Mouse (Mus musculus): ENCODE measurements around the gene B4galnt1. TPM values are rescaled to one million over a fixed set of nuclear protein-coding genes. Genes with fewer than 3 reads are reported as not detected.
A peak's percentile ranks its signal among the peaks of the same experiment; 100 is the strongest.

B4galnt1 gene
- polyA plus RNA-seq, 1 experiment from 2014 or later: 45.9 TPM

- Histone ChIP-seq H3K9me3 (ENCODE audit: control insufficient read depth, low read length) (no peaks in the 10 kb centered on the region), H3K9ac (ENCODE audit: low read length) (no peak overlapping the region), H3K36me3 (ENCODE audit: control insufficient read depth, insufficient read depth, low read length) (no peaks in the 10 kb centered on the region), H3K4me3 (ENCODE audit: low read depth, low read length) (no peak overlapping the region), H3K27ac (replicated peaks) (no peak overlapping the region), H3K27me3 (ENCODE audit: control insufficient read depth, insufficient read depth, low read length) (no peaks in the 10 kb centered on the region), H3K4me1 (replicated peaks; ENCODE audit: control insufficient read depth, insufficient read depth) (0 out of 2 replicates have a peak, but pooled peaks cover 4% of the 10 kb centered on the region), H3K4me2 (replicated peaks; ENCODE audit: low read depth) (no peak overlapping the region)
- ATAC-seq (ENCODE audit: low FRiP score, low TSS enrichment) (no peak), DNase-seq (ENCODE audit: low spot score) (no peak)
- WGBS: 91% methylated on average over 4 of the region's 4 CpGs
- TF ChIP-seq EP300 (optimal IDR thresholded peaks at IDR 0.05) (no peak), CTCF (IDR thresholded peaks at IDR 0.05; ENCODE audit: low read depth) (no peak)
Measured at GRCm38 (mm10) chr10:127164190-127164589, 835 bp upstream of the B4galnt1 start.

DNA sequence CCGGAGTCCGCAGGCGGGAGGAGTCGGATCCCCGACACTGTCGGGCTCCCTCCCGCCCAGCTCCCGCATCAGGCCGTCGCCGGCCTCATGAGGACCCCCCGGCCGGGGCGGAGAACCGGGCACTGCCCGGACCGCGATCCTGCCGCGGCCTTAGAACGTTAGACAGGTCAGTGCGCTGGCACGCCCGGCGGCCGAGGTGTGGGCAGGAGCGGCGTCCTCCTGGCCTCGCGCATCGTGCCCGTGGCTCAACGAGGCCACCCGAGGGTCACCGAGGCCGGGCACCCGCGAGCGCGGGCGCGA, 279 bp downstream of the B4galnt1 start:
- no peak; the same call in none of the 2 replicates for ATAC-seq (ENCODE audit: low FRiP score, low TSS enrichment)
- H3K4me1 ChIP-seq (replicated peaks; ENCODE audit: control insufficient read depth, insufficient read depth): 0 out of 2 replicates have a peak, but pooled peaks cover 4% of the 10 kb centered on the region
- no peak for TF ChIP-seq EP300 (optimal IDR thresholded peaks at IDR 0.05)
- no peak for TF ChIP-seq CTCF (IDR thresholded peaks at IDR 0.05; ENCODE audit: low read depth)
- H3K36me3 ChIP-seq (ENCODE audit: control insufficient read depth, insufficient read depth, low read length): no peaks in the 10 kb centered on the region
- peak overlapping the region; percentile 77 for H3K9ac ChIP-seq (ENCODE audit: low read length)
- no peaks in the 10 kb centered on the region for H3K27me3 ChIP-seq (ENCODE audit: control insufficient read depth, insufficient read depth, low read length)
- H3K4me2 ChIP-seq (replicated peaks; ENCODE audit: low read depth): peak overlapping the region; percentile 99
- WGBS: under 1% methylated on average over 20 of the region's 42 CpGs
- H3K9me3 ChIP-seq (ENCODE audit: control insufficient read depth, low read length): no peaks in the 10 kb centered on the region
- peak overlapping the region; percentile 88 for H3K27ac ChIP-seq (replicated peaks)
- H3K4me3 ChIP-seq (ENCODE audit: low read depth, low read length): peak overlapping the region; percentile 61
- no peak for DNase-seq (ENCODE audit: low spot score)

DNA sequence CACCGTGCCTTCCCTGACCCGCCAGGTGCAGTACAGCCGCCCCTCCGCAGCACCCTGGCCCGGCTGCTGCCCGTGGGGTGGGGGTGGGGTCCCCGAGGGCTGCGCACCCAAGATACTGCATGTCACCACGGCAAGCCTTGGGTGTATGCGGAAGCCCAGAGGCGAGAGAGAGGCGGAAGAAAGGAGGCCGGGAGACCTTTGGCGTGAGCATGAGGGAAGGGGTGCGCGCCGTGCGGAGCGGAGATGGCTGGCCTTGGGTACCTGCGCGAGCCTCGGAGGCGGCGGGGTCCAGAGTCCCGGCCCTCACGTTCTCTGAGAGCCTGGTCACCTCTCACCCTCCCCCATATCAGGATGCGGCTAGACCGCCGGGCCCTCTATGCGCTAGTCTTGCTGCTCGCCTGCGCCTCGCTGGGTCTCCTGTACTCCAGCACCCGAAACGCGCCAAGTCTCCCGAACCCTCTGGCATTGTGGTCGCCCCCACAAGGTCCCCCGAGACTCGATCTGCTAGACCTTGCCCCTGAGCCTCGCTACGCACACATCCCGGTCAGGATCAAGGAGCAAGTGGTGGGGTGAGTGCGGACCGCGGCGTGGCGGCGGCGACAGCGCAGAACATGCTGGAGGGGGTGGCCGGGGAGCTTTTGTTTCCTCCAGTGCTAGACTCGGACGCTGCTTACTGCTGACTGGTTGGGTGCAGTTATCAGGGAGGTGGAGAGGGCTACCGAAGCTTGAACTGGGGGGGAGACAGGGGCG, 804 bp downstream of the B4galnt1 start:
- under 1% methylated on average over 50 of the region's 56 CpGs for whole genome bisulfite sequencing
- peak overlapping the region; percentile 88 for H3K27ac ChIP-seq (replicated peaks)
- DNase-seq (ENCODE audit: low spot score): peak; percentile 73

GRCm38 (mm10) chr10:127166404-127166715, 1.3 kb downstream of the B4galnt1 start:
- Histone ChIP-seq H3K4me1 (replicated peaks; ENCODE audit: control insufficient read depth, insufficient read depth) (0 out of 2 replicates have a peak, but pooled peaks cover 6% of the 10 kb centered on the region), H3K9ac (ENCODE audit: low read length) (peak overlapping the region; percentile 77), H3K27ac (replicated peaks) (peak overlapping the region; percentile 88), H3K36me3 (ENCODE audit: control insufficient read depth, insufficient read depth, low read length) (no peaks in the 10 kb centered on the region), H3K4me3 (ENCODE audit: low read depth, low read length) (peak overlapping the region; percentile 61), H3K27me3 (ENCODE audit: control insufficient read depth, insufficient read depth, low read length) (no peaks in the 10 kb centered on the region), H3K4me2 (replicated peaks; ENCODE audit: low read depth) (peak overlapping the region; percentile 99), H3K9me3 (ENCODE audit: control insufficient read depth, low read length) (no peaks in the 10 kb centered on the region)
- ATAC-seq (ENCODE audit: low FRiP score, low TSS enrichment) (no peak), DNase-seq (ENCODE audit: low spot score) (no peak)
- WGBS: 8% methylated on average over 11 of the region's 11 CpGs
- TF ChIP-seq EP300 (optimal IDR thresholded peaks at IDR 0.05) (no peak), CTCF (IDR thresholded peaks at IDR 0.05; ENCODE audit: low read depth) (no peak)

More for the DNA sequence above, 804 bp downstream of the B4galnt1 start:
- TF ChIP-seq CTCF (IDR thresholded peaks at IDR 0.05; ENCODE audit: low read depth): 0 out of 2 replicates have a peak, but pooled peaks have one; percentile 1
- TF ChIP-seq EP300 (optimal IDR thresholded peaks at IDR 0.05): no peak
- Histone ChIP-seq H3K4me2 (replicated peaks; ENCODE audit: low read depth) (peak overlapping the region; percentile 99), H3K4me3 (ENCODE audit: low read depth, low read length) (peak overlapping the region; percentile 61), H3K4me1 (replicated peaks; ENCODE audit: control insufficient read depth, insufficient read depth) (0 out of 2 replicates have a peak, but pooled peaks cover 6% of the 10 kb centered on the region), H3K36me3 (ENCODE audit: control insufficient read depth, insufficient read depth, low read length) (no peaks in the 10 kb centered on the region), H3K9me3 (ENCODE audit: control insufficient read depth, low read length) (no peaks in the 10 kb centered on the region), H3K9ac (ENCODE audit: low read length) (peak overlapping the region; percentile 77), H3K27me3 (ENCODE audit: control insufficient read depth, insufficient read depth, low read length) (no peaks in the 10 kb centered on the region)
- ATAC-seq (ENCODE audit: low FRiP score, low TSS enrichment): peak; percentile 55

- DNase-seq (ENCODE audit: low spot score) (no peak), ATAC-seq (ENCODE audit: low FRiP score, low TSS enrichment) (no peak)
- WGBS: 32% methylated on average over 15 of the region's 15 CpGs
- no peaks in the 10 kb centered on the region for H3K9me3 ChIP-seq (ENCODE audit: control insufficient read depth, low read length)
- H3K27ac ChIP-seq (replicated peaks): peak overlapping the region; percentile 88
- H3K9ac ChIP-seq (ENCODE audit: low read length): peak overlapping the region; percentile 35; the same call in 1 of the 2 replicates
- TF ChIP-seq CTCF (IDR thresholded peaks at IDR 0.05; ENCODE audit: low read depth) (no peak), EP300 (optimal IDR thresholded peaks at IDR 0.05) (no peak)
- H3K4me2 ChIP-seq (replicated peaks; ENCODE audit: low read depth): peak overlapping the region; percentile 99
- H3K27me3 ChIP-seq (ENCODE audit: control insufficient read depth, insufficient read depth, low read length): no peaks in the 10 kb centered on the region
- H3K4me1 ChIP-seq (replicated peaks; ENCODE audit: control insufficient read depth, insufficient read depth): 0 out of 2 replicates have a peak, but pooled peaks cover 6% of the 10 kb centered on the region
- peak overlapping the region; percentile 61 for H3K4me3 ChIP-seq (ENCODE audit: low read depth, low read length)
- H3K36me3 ChIP-seq (ENCODE audit: control insufficient read depth, insufficient read depth, low read length): no peaks in the 10 kb centered on the region
Measured at GRCm38 (mm10) chr10:127166771-127167613, 2.0 kb downstream of the B4galnt1 start.

Data from stomach, postnatal 0 days (tissue).